Mouse (Mus musculus): Measurements from ENCODE around the gene Tnfrsf19.

Tnfrsf19 gene

GRCm38 (mm10) chr14:61022383-61022782 is 23.9 kb downstream of the Tnfrsf19 start:
- DNase-seq (ENCODE audit: extremely low read depth, low read depth, low spot score) = no peak

- DNase-seq (ENCODE audit: extremely low read depth, low read depth, low spot score) = no peak
Measured at GRCm38 (mm10) chr14:61020968-61021367, 25.3 kb downstream of the Tnfrsf19 start.

GRCm38 (mm10) chr14:61019880-61020279 is 26.4 kb downstream of the Tnfrsf19 start:
- DNase-seq (ENCODE audit: extremely low read depth, low read depth, low spot score) = no peak

- DNase-seq (ENCODE audit: extremely low read depth, low read depth, low spot score) = no peak
Measured at GRCm38 (mm10) chr14:61014544-61014943, 31.7 kb downstream of the Tnfrsf19 start.

- DNase-seq (ENCODE audit: extremely low read depth, low read depth, low spot score) = peak; percentile 59
Measured at GRCm38 (mm10) chr14:61012397-61012931, 33.8 kb downstream of the Tnfrsf19 start.

GRCm38 (mm10) chr14:61011621-61012174 is 34.6 kb downstream of the Tnfrsf19 start:
- no peak for DNase-seq (ENCODE audit: extremely low read depth, low read depth, low spot score)

- no peak for DNase-seq (ENCODE audit: extremely low read depth, low read depth, low spot score)
Measured at GRCm38 (mm10) chr14:61005127-61005837, 41.0 kb downstream of the Tnfrsf19 start.

GRCm38 (mm10) chr14:61003676-61004075 is 42.6 kb downstream of the Tnfrsf19 start:
- no peak for DNase-seq (ENCODE audit: extremely low read depth, low read depth, low spot score)

GRCm38 (mm10) chr14:61000072-61000471 is 46.2 kb downstream of the Tnfrsf19 start:
- no peak for DNase-seq (ENCODE audit: extremely low read depth, low read depth, low spot score)

GRCm38 (mm10) chr14:60996556-60996955 is 49.7 kb downstream of the Tnfrsf19 start:
- DNase-seq (ENCODE audit: extremely low read depth, low read depth, low spot score) = no peak

- DNase-seq (ENCODE audit: extremely low read depth, low read depth, low spot score) = peak; percentile 67
Measured at GRCm38 (mm10) chr14:60993506-60993905, 52.8 kb downstream of the Tnfrsf19 start.

- DNase-seq (ENCODE audit: extremely low read depth, low read depth, low spot score) = no peak
Measured at GRCm38 (mm10) chr14:60993092-60993491, 53.2 kb downstream of the Tnfrsf19 start.

GRCm38 (mm10) chr14:60992144-60992543 is 54.1 kb downstream of the Tnfrsf19 start:
- no peak for DNase-seq (ENCODE audit: extremely low read depth, low read depth, low spot score)

GRCm38 (mm10) chr14:60988228-60988627 is 58.1 kb downstream of the Tnfrsf19 start:
- DNase-seq (ENCODE audit: extremely low read depth, low read depth, low spot score) = no peak

- DNase-seq (ENCODE audit: extremely low read depth, low read depth, low spot score) = no peak
Measured at GRCm38 (mm10) chr14:60986926-60987325, 59.4 kb downstream of the Tnfrsf19 start.

- DNase-seq (ENCODE audit: extremely low read depth, low read depth, low spot score) = no peak
Measured at GRCm38 (mm10) chr14:60985077-60985476, 61.2 kb downstream of the Tnfrsf19 start.

- no peak for DNase-seq (ENCODE audit: extremely low read depth, low read depth, low spot score)
Measured at GRCm38 (mm10) chr14:60984266-60984665, 62.0 kb downstream of the Tnfrsf19 start.

- no peak for DNase-seq (ENCODE audit: extremely low read depth, low read depth, low spot score)
Measured at GRCm38 (mm10) chr14:60982126-60982525, 64.2 kb downstream of the Tnfrsf19 start.

- peak; percentile 54 for DNase-seq (ENCODE audit: extremely low read depth, low read depth, low spot score)
Measured at GRCm38 (mm10) chr14:60980244-60980887, 65.9 kb downstream of the Tnfrsf19 start.

- no peak for DNase-seq (ENCODE audit: extremely low read depth, low read depth, low spot score)
Measured at GRCm38 (mm10) chr14:60978129-60978528, 68.2 kb downstream of the Tnfrsf19 start.

- no peak for DNase-seq (ENCODE audit: extremely low read depth, low read depth, low spot score)
Measured at GRCm38 (mm10) chr14:60976231-60976630, 70.1 kb downstream of the Tnfrsf19 start.

GRCm38 (mm10) chr14:60975736-60976135 is 70.6 kb downstream of the Tnfrsf19 start:
- no peak for DNase-seq (ENCODE audit: extremely low read depth, low read depth, low spot score)

Data from fat pad, adult 2 months (tissue).